Mouse (Mus musculus) CH12.LX (cell line): ENCODE measurements around the gene Zeb2. TPM values are rescaled to one million over a fixed set of nuclear protein-coding genes. Genes with fewer than 3 reads are reported as not detected.
A peak's percentile ranks its signal among the peaks of the same experiment; 100 is the strongest.

Experiments
- DNase-seq: peaks from one replicate; pipeline ENCODE4 v3.0.0-alpha.2; 2013; ENCODE audit errors: extremely low read depth
- H3K27ac ChIP-seq: 2 replicates; pipeline ENCODE4 v1.5.1; 2012; ENCODE audit warnings: low read depth, mild to moderate bottlenecking, control low read depth, moderate library complexity; ENCODE audit not compliant: insufficient read depth
- H3K27me3 ChIP-seq: replicated peaks from 2 replicates; pipeline ENCODE3; 2012; ENCODE audit warnings: inconsistent platforms
- H3K36me3 ChIP-seq, 2 experiments: replicated peaks in 1 of 2; 2 replicates each; pipeline versions ENCODE3 to v1.6.1; 2012; ENCODE audit warnings: inconsistent platforms in 1 of 2, low read length in 1 of 2, mild to moderate bottlenecking in 1 of 2, mixed read lengths in 1 of 2, moderate library complexity in 1 of 2; ENCODE audit not compliant: control insufficient read depth in 1 of 2, insufficient read depth in 1 of 2
- H3K4me1 ChIP-seq, 2 experiments: 2 replicates each; pipeline ENCODE4 v1.6.1; 2012; ENCODE audit warnings: inconsistent platforms in 1 of 2, moderate library complexity in 1 of 2; ENCODE audit not compliant: insufficient read depth in 2 of 2, control insufficient read depth in 1 of 2
- H3K4me2 ChIP-seq: 2 replicates; pipeline ENCODE4 v1.6.1; 2012; ENCODE audit warnings: low read depth, mild to moderate bottlenecking, control low read depth; ENCODE audit not compliant: poor library complexity, insufficient read depth, severe bottlenecking
- H3K4me3 ChIP-seq, 3 experiments: fragments of 150-350 bp in 1 of 3; sonication (generic) in 1 of 3; replicated peaks in 1 of 3; 2 replicates each; pipeline versions ENCODE3 to v1.5.1; 2011 to 2012; ENCODE audit warnings: low read depth in 2 of 3, low read length in 2 of 3, mild to moderate bottlenecking in 2 of 3, moderate library complexity in 2 of 3, control low read depth in 1 of 3, improper control_type of control experiment in 1 of 3, inconsistent platforms in 1 of 3, mixed read lengths in 1 of 3; ENCODE audit not compliant: poor library complexity in 1 of 3
- H3K79me2 ChIP-seq: replicated peaks from 2 replicates; pipeline ENCODE4 v1.6.1; 2012; ENCODE audit warnings: mild to moderate bottlenecking, moderate library complexity; ENCODE audit not compliant: control insufficient read depth, poor library complexity, insufficient read depth, severe bottlenecking; ENCODE audit errors: extremely low read depth
- H3K9ac ChIP-seq: 2 replicates; pipeline ENCODE4 v1.6.1; 2012; ENCODE audit warnings: low read depth, mild to moderate bottlenecking, control low read depth, moderate library complexity; ENCODE audit not compliant: insufficient read depth
- H3K9me3 ChIP-seq: replicated peaks from 2 replicates; pipeline ENCODE3; 2012; ENCODE audit warnings: low read length, inconsistent platforms, mixed read lengths
- BHLHE40 ChIP-seq: IDR thresholded peaks from 2 replicates; pipeline ENCODE4 v1.6.1; 2011; ENCODE audit warnings: mild to moderate bottlenecking, low read depth, low read length, improper control_type of control experiment
- CHD1 ChIP-seq: IDR thresholded peaks from 2 replicates; pipeline ENCODE4 v1.6.1; 2012; ENCODE audit warnings: low read depth, low read length, improper control_type of control experiment, inconsistent platforms
- ELF1 ChIP-seq: IDR thresholded peaks from 2 replicates; pipeline ENCODE4 v1.6.1; 2014; ENCODE audit warnings: low read depth, mild to moderate bottlenecking, inconsistent platforms, low read length, improper control_type of control experiment
- EP300 ChIP-seq: IDR thresholded peaks from 2 replicates; pipeline ENCODE4 v1.6.1; 2011; ENCODE audit warnings: low read length, improper control_type of control experiment
- ETS1 ChIP-seq: conservative IDR thresholded peaks from 2 replicates; pipeline ENCODE4 v1.6.1; 2012; ENCODE audit warnings: low read depth, mild to moderate bottlenecking, inconsistent platforms, low read length, improper control_type of control experiment, moderate library complexity
- GABPA ChIP-seq: IDR thresholded peaks from 2 replicates; pipeline ENCODE4 v1.6.1; 2012; ENCODE audit warnings: low read depth, low read length, improper control_type of control experiment, inconsistent platforms; ENCODE audit not compliant: insufficient replicate concordance
- HCFC1 ChIP-seq: IDR thresholded peaks from 2 replicates; pipeline ENCODE4 v1.6.1; 2012; ENCODE audit warnings: low read depth, mild to moderate bottlenecking, inconsistent platforms, low read length, improper control_type of control experiment
- JUND ChIP-seq: conservative IDR thresholded peaks from 2 replicates; pipeline ENCODE4 v1.6.1; 2011; ENCODE audit warnings: low read depth, low read length, improper control_type of control experiment
- MAX ChIP-seq: IDR thresholded peaks from 2 replicates; pipeline ENCODE4 v1.6.1; 2011; ENCODE audit warnings: low read length, improper control_type of control experiment
- MAZ ChIP-seq: IDR thresholded peaks from 2 replicates; pipeline ENCODE4 v1.6.1; 2012; ENCODE audit warnings: low read depth, mild to moderate bottlenecking, inconsistent platforms, low read length, improper control_type of control experiment, moderate library complexity
- MEF2A ChIP-seq: IDR thresholded peaks from 2 replicates; pipeline ENCODE4 v1.6.1; 2014; ENCODE audit warnings: low read depth, mild to moderate bottlenecking, inconsistent platforms, low read length, improper control_type of control experiment, borderline replicate concordance
- MXI1 ChIP-seq: IDR thresholded peaks from 2 replicates; pipeline ENCODE4 v1.6.1; 2011; ENCODE audit warnings: mild to moderate bottlenecking, low read depth, low read length, improper control_type of control experiment
- MYC ChIP-seq: IDR thresholded peaks from 2 replicates; pipeline ENCODE4 v1.6.1; 2011; ENCODE audit warnings: low read depth, mild to moderate bottlenecking, improper control_type of control experiment, low read length
- NRF1 ChIP-seq: IDR thresholded peaks from 2 replicates; pipeline ENCODE4 v1.6.1; 2014; ENCODE audit warnings: low read depth, mild to moderate bottlenecking, inconsistent platforms, low read length, improper control_type of control experiment, moderate library complexity
- RAD21 ChIP-seq: IDR thresholded peaks from 2 replicates; pipeline ENCODE4 v1.6.1; 2011; ENCODE audit warnings: low read depth, mild to moderate bottlenecking, low read length, improper control_type of control experiment, moderate library complexity
- RCOR1 ChIP-seq: conservative IDR thresholded peaks from 2 replicates; pipeline ENCODE4 v1.6.1; 2012; ENCODE audit warnings: low read depth, mild to moderate bottlenecking, inconsistent platforms, low read length, improper control_type of control experiment
- SIN3A ChIP-seq: IDR thresholded peaks from 2 replicates; pipeline ENCODE4 v1.6.1; 2012; ENCODE audit warnings: low read length, improper control_type of control experiment, inconsistent platforms
- SMC3 ChIP-seq: IDR thresholded peaks from 2 replicates; pipeline ENCODE4 v1.6.1; 2011; ENCODE audit warnings: low read depth, low read length, improper control_type of control experiment
- TBP ChIP-seq: conservative IDR thresholded peaks from 2 replicates; pipeline ENCODE4 v1.6.1; 2011; ENCODE audit warnings: low read depth, low read length, improper control_type of control experiment
- TCF12 ChIP-seq: IDR thresholded peaks from 2 replicates; pipeline ENCODE4 v1.6.1; 2014; ENCODE audit warnings: low read depth, mild to moderate bottlenecking, inconsistent platforms, low read length, improper control_type of control experiment
- UBTF ChIP-seq: IDR thresholded peaks from 2 replicates; pipeline ENCODE4 v1.6.1; 2012; ENCODE audit warnings: low read depth, mild to moderate bottlenecking, inconsistent platforms, low read length, improper control_type of control experiment, moderate library complexity
- USF1 ChIP-seq: IDR thresholded peaks from 2 replicates; pipeline ENCODE4 v1.6.1; 2014; ENCODE audit warnings: low read depth, mild to moderate bottlenecking, inconsistent platforms, low read length, improper control_type of control experiment
- ZC3H11A ChIP-seq: IDR thresholded peaks from 2 replicates; pipeline ENCODE4 v1.6.1; 2012; ENCODE audit warnings: low read depth, mild to moderate bottlenecking, inconsistent platforms, low read length, improper control_type of control experiment
- ZMIZ1 ChIP-seq: IDR thresholded peaks from 2 replicates; pipeline ENCODE4 v1.6.1; 2012; ENCODE audit warnings: low read depth, mild to moderate bottlenecking, inconsistent platforms, low read length, improper control_type of control experiment
- ZNF384 ChIP-seq: IDR thresholded peaks from 2 replicates; pipeline ENCODE4 v1.6.1; 2012; ENCODE audit warnings: low read depth, low read length, improper control_type of control experiment, inconsistent platforms
- dilution Hi-C: fragments of 300-500 bp; cut with MboI; formaldehyde crosslinking; loops from 2 replicates; pipeline ENCODE4 v1.14.3; 2020; ENCODE audit warnings: low sequenced_read_pairs; ENCODE audit not compliant: extremely low pct_unique_long_range_greater_than_20kb, extremely low pct_ligation_motif_present
- in situ Hi-C: fragments of 300-500 bp; cut with MboI; formaldehyde crosslinking; loops from 3 replicates; pipeline ENCODE4 v1.14.3; 2019; ENCODE audit warnings: low sequenced_read_pairs, low pct_ligation_motif_present, low pct_unique_long_range_greater_than_20kb, mixed read lengths
- polyA plus RNA-seq: library from polyadenylated mRNA; unstranded; fragments of >175 nt; gene quantifications from 2 replicates; pipeline ENCODE4 v1.2.1, GENCODE M21; 2012; ENCODE audit warnings: low read depth; ENCODE audit not compliant: insufficient read length
- total RNA-seq, 2 experiments: library from RNA; depleted of rRNA; stranded (reverse); fragments of 300-350 nt in 1 of 2; fragments of >200 nt in 1 of 2; gene quantifications; 2 replicates each; pipeline ENCODE4 v1.2.3; 2012 to 2014

Zeb2 gene
- total and polyA plus RNA-seq, 3 experiments: 12.9 to 25.8 (median 20.8) TPM

DNA sequence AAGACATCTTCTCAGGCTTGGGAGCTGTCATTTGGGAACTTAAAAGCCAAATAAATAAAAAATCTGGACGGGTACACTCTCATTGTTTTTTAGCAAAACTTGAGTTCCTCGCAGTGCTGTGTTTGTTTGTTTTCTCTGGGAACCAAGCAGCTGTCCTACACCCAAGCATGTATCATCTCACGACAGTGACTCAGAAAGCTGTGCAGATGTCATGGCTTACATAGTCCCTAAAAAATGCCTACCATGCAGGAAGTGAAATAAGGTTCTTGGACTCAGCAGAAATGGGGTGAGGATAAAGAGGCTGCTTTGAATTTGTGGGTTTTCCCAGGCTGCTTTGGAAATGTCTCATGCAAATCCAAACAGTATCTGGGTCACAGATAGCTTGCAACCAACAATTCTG, 161.0 kb downstream of the Zeb2 start (continued):
- TF ChIP-seq ZC3H11A (no peak), UBTF (no peak)

GRCm38 (mm10) chr2:44955506-44955905, 161.7 kb downstream of the Zeb2 start:
- dilution Hi-C loops: no loop called here
- H3K4me3 ChIP-seq: no peak overlapping the region
- in situ Hi-C loops: no loop called here
- H3K9me3 ChIP-seq: no peaks in the 10 kb centered on the region
- H3K36me3 ChIP-seq: no peaks in the 10 kb centered on the region
- TF ChIP-seq TCF12: no peak
- TF ChIP-seq UBTF: no peak
- no peak for TF ChIP-seq RAD21
- TF ChIP-seq MAZ: no peak
- TF ChIP-seq ZNF384: no peak
- DNase-seq: no peak
- peaks cover 9% of the 10 kb centered on the region for H3K79me2 ChIP-seq
- no peaks in the 10 kb centered on the region for H3K27me3 ChIP-seq
- H3K9ac ChIP-seq: peak overlapping the region; percentile 68
- H3K27ac ChIP-seq: peak overlapping the region; percentile 97
- peaks cover 17 to 67% of the 10 kb centered on the region in 2 experiments for H3K4me1 ChIP-seq
- H3K4me2 ChIP-seq: peak overlapping the region; percentile 83

DNA sequence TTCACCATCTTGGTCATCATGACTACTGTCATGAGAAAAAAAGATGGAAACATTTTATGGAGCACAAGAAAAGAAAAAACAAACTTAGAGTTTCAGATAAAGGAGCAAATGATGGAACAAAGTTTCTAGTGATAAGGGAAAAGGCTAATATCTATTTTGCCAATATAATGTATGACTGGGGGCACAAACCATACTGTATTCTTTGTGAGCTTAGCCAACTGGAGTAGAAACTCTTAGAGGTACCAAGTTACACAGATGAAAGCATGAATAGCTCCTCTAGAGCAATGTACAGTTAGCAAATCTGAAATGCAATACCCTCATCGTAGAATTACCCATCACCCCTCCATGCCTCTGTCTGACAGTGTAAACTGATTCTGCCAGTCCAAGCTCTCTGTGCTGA, 163.0 kb downstream of the Zeb2 start:
- Histone ChIP-seq H3K27ac (peak overlapping the region; percentile 96), H3K4me2 (peak overlapping the region; percentile 72), H3K79me2 (peaks cover 5% of the 10 kb centered on the region), H3K9me3 (no peaks in the 10 kb centered on the region), H3K27me3 (no peaks in the 10 kb centered on the region), H3K4me3 (peak overlapping the region; percentile 50 to 52 (median 50)), H3K36me3 (no peaks in the 10 kb centered on the region), H3K9ac (peak overlapping the region; percentile 68), H3K4me1 (peaks cover 6 to 57% of the 10 kb centered on the region in 2 experiments; a peak in 3 of 4 replicates)
- dilution Hi-C loops (no loop called here), in situ Hi-C loops (no loop called here)
- TF ChIP-seq ETS1 (no peak), UBTF (no peak), MEF2A (0 out of 2 replicates have a peak, but pooled peaks have one; percentile 41), ZNF384 (no peak), GABPA (no peak), TBP (no peak), EP300 (peak; percentile 24; the same call in 1 of the 2 replicates), USF1 (no peak), BHLHE40 (0 out of 2 replicates have a peak, but pooled peaks have one; percentile 13), MAX (no peak), RCOR1 (no peak), SIN3A (peak; percentile 65; the same call in 1 of the 2 replicates), MYC (0 out of 2 replicates have a peak, but pooled peaks have one; percentile 35), TCF12 (peak; percentile 19; the same call in 1 of the 2 replicates), MXI1 (0 out of 2 replicates have a peak, but pooled peaks have one; percentile 59), ZMIZ1 (peak; percentile 73; the same call in 1 of the 2 replicates), NRF1 (no peak), JUND (no peak), SMC3 (no peak), ELF1 (no peak), HCFC1 (no peak), CHD1 (peak; percentile 78; the same call in 1 of the 2 replicates)
- DNase-seq: no peak
